Mouse (Mus musculus) bone marrow, adult 2 months (tissue): ENCODE measurements around the gene Nynrin. TPM values are rescaled to one million over a fixed set of nuclear protein-coding genes. Genes with fewer than 3 reads are reported as not detected.

Experiments
- H3K27ac ChIP-seq: fragments of 200-500 bp; 2 replicates; pipeline ENCODE4 v1.5.1; 2012; ENCODE audit warnings: low read depth, mild to moderate bottlenecking, control low read depth, inconsistent platforms, low read length; ENCODE audit not compliant: control insufficient read depth, poor library complexity, insufficient read depth
- H3K4me1 ChIP-seq: fragments of 200-500 bp; 2 replicates; pipeline ENCODE4 v1.6.1; 2011; ENCODE audit warnings: low read length; ENCODE audit not compliant: control insufficient read depth, insufficient read depth
- H3K4me3 ChIP-seq: fragments of 200-500 bp; replicated peaks from 2 replicates; pipeline ENCODE3; 2011; ENCODE audit warnings: mild to moderate bottlenecking, low read depth, low read length, control low read depth; ENCODE audit not compliant: control insufficient read depth
- CTCF ChIP-seq: fragments of 200-500 bp; IDR thresholded peaks from 2 replicates; pipeline ENCODE4 v1.5.1; 2011; ENCODE audit warnings: low read length, control low read depth; ENCODE audit not compliant: control insufficient read depth, insufficient read depth
- POLR2A ChIP-seq: fragments of 200-500 bp; IDR thresholded peaks from 2 replicates; pipeline ENCODE4 v1.6.1; 2011; ENCODE audit warnings: low read depth, mild to moderate bottlenecking, control low read depth, low read length, borderline replicate concordance; ENCODE audit not compliant: control insufficient read depth
- WGBS: fragments of 180-500 bp; shearing (Covaris S2); methylation state at CpG from one replicate; pipeline ENCODE4 v1.1.7; 2018; 5-methylcytosine and 5-hydroxymethylcytosine counted together
- polyA plus RNA-seq: library from polyadenylated mRNA; stranded (reverse); fragments of >200 nt; gene quantifications from 2 replicates; pipeline ENCODE4 v1.2.4, GENCODE M21; 2011; ENCODE audit warnings: low replicate concordance; ENCODE audit not compliant: missing spikeins, insufficient read depth, insufficient read length

Gene Nynrin
- polyA plus RNA-seq, 1 experiment: 1.3 TPM

- Histone ChIP-seq H3K4me3 (peak overlapping the region; percentile 81), H3K27ac (peak overlapping the region; percentile 98), H3K4me1 (peaks cover 3% of the 10 kb centered on the region)
- no peak for TF ChIP-seq POLR2A
- no peak for TF ChIP-seq CTCF
- WGBS: 0% methylated on average over 13 of the region's 30 CpGs
These were observed 31.4 kb downstream of the Nynrin start for GRCm38 (mm10) chr14:55885114-55885790.

- TF ChIP-seq POLR2A: peak; percentile 30; the same call in 1 of the 2 replicates
- no peak for TF ChIP-seq CTCF
- under 1% methylated on average over 16 of the region's 16 CpGs for WGBS
- Histone ChIP-seq H3K27ac (peak overlapping the region; percentile 91), H3K4me1 (peaks cover 3% of the 10 kb centered on the region), H3K4me3 (peak overlapping the region; percentile 81)
These were observed 32.0 kb downstream of the Nynrin start for GRCm38 (mm10) chr14:55885791-55886271.

- no peak for TF ChIP-seq CTCF
- TF ChIP-seq POLR2A: no peak
- 80% methylated on average over 24 of the region's 24 CpGs for WGBS
- peaks cover 3% of the 10 kb centered on the region for H3K4me1 ChIP-seq
- H3K27ac ChIP-seq: no peak overlapping the region
- H3K4me3 ChIP-seq: no peak overlapping the region
These were observed 33.0 kb downstream of the Nynrin start for GRCm38 (mm10) chr14:55886571-55887382.

GRCm38 (mm10) chr14:55897671-55898070 lies 43.9 kb downstream of the Nynrin start:
- 91% methylated on average over 12 of the region's 12 CpGs for WGBS

GRCm38 (mm10) chr14:55898947-55899346 lies 45.1 kb downstream of the Nynrin start:
- H3K4me3 ChIP-seq: no peak overlapping the region
- 91% methylated on average over 7 of the region's 7 CpGs for WGBS
- H3K4me1 ChIP-seq: no peaks in the 10 kb centered on the region; the same call in 1 of the 2 replicates
- no peak overlapping the region for H3K27ac ChIP-seq
- no peak for TF ChIP-seq CTCF
- no peak for TF ChIP-seq POLR2A

More at GRCm38 (mm10) chr14:55897671-55898070, 43.9 kb downstream of the Nynrin start:
- TF ChIP-seq POLR2A (no peak), CTCF (no peak)
- Histone ChIP-seq H3K4me1 (no peaks in the 10 kb centered on the region; the same call in 1 of the 2 replicates), H3K27ac (no peak overlapping the region), H3K4me3 (no peak overlapping the region)

- no peaks in the 10 kb centered on the region; the same call in 1 of the 2 replicates for H3K4me1 ChIP-seq
- H3K4me3 ChIP-seq: peak within 1 kb of the TSS; percentile 68
- peak; percentile 71; the same call in 1 of the 2 replicates for TF ChIP-seq POLR2A
- TF ChIP-seq CTCF: no peak
- WGBS: under 1% methylated on average over 39 of the region's 39 CpGs
- 0 out of 2 replicates have a peak within 1 kb of the TSS, but pooled peaks have one; percentile 3 for H3K27ac ChIP-seq
These were observed 46.0 kb downstream of the Nynrin start, which contains the start of gene Sdr39u1 for GRCm38 (mm10) chr14:55899701-55900413. Gene Sdr39u1, minus strand, starts transcription at chr14:55900293.

GRCm38 (mm10) chr14:55900414-55900755 lies 46.6 kb downstream of the Nynrin start:
- 5% methylated on average over 12 of the region's 12 CpGs for WGBS

GRCm38 (mm10) chr14:55905518-55905917 lies 51.7 kb downstream of the Nynrin start:
- Histone ChIP-seq H3K4me1 (peaks cover 1% of the 10 kb centered on the region), H3K27ac (no peak overlapping the region), H3K4me3 (no peak overlapping the region)
- WGBS: 4% methylated on average over 1 of the region's 1 CpGs
- TF ChIP-seq POLR2A (no peak), CTCF (no peak)

More at GRCm38 (mm10) chr14:55900414-55900755, 46.6 kb downstream of the Nynrin start:
- H3K4me3 ChIP-seq: peak overlapping the region; percentile 68
- no peaks in the 10 kb centered on the region; the same call in 1 of the 2 replicates for H3K4me1 ChIP-seq
- H3K27ac ChIP-seq: 0 out of 2 replicates have a peak overlapping the region, but pooled peaks have one; percentile 3
- no peak for TF ChIP-seq CTCF
- TF ChIP-seq POLR2A: no peak
